Mouse (Mus musculus) thymus, adult 2 months (tissue): Measurements from ENCODE around the gene Rptor.

ENCODE experiments used
- CTCF ChIP-seq: fragments of 200-500 bp; IDR thresholded peaks from 2 replicates; pipeline ENCODE4 v1.5.1; 2012; ENCODE audit warnings: mild to moderate bottlenecking, control low read depth, low read length, moderate library complexity, borderline replicate concordance; ENCODE audit not compliant: control insufficient read depth, poor library complexity, insufficient read depth; ENCODE audit errors: extremely low read depth
- POLR2A ChIP-seq: fragments of 200-500 bp; IDR thresholded peaks from 2 replicates; pipeline ENCODE4 v1.6.1; 2012; ENCODE audit warnings: mild to moderate bottlenecking, low read length, control low read depth, moderate library complexity; ENCODE audit not compliant: control insufficient read depth, poor library complexity, insufficient read depth; ENCODE audit errors: extremely low read depth

GRCm38 (mm10) chr11:119816798-119817361, 214.2 kb downstream of the Rptor start:
- TF ChIP-seq CTCF = no peak
- TF ChIP-seq POLR2A = no peak
